ENCODE assay signal across 8 mouse cellular contexts in the genomic region with DNA sequence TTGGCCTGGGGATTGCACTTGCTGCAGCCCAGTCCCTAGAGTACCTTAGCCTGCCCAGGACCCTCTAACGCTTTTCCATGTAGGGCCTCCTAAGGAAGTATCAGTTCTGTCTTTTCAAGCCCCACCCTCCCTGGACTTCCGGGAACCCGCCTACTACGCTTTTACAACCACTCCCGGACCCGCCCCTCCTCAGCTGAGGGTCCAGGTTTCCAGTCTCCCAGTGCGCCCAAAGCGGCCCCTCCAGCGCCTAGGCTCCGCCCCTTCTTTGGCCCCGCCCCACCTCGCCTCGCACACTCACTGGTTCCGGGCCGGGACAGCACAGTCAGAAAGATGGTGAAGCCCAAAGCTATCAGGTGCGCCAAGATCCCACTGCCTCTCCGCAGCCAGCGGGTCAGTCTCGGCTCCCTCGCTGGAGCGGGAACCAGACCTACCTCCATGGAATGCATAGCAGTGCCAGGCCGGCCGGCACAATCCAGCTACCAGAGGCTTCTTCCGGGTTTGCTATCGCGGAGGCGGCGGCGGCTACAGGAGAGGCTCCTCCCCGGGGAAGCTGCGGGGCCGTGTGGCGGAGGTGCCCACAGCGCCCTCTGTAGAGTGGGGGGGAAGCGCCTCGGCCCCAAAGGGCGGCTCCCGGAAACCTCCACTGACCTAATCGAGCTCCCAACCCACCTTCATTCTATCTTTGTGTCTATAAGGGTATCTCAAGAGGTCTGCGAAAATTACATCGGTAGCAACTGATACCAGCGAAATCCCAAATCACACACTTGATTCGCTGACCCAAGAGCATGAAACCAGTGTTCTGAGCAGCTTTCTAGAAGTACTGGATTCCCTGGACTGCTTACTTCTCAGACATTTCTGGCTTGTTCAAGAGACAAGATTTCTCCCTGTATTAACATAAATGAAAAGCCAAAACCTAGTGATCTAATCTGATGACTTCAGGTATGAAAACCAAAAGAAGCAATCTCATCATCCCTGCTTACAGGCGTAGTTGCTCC. TPM values are rescaled to one million over a fixed set of nuclear protein-coding genes. Genes with fewer than 3 reads are reported as not detected.
DNase-seq lines count a peak whose midpoint lies in the region; ATAC-seq and TF ChIP-seq lines count a peak whose summit lies in the region.

TSS of gene Cyb561d1 (minus strand) at position 884 of the 995 bp plus-strand sequence.

- peak; percentile 93 for DNase-seq in B cell, adult 2 months
- DNase-seq in heart, adult 8-10 months (ENCODE audit: low spot score), result peak; percentile 94
- peak; percentile 96 for DNase-seq in kidney, adult 9 months
- peak; percentile 77 to 93 for DNase-seq in spleen, adult 2 months (ENCODE audit: low read depth in 1 of 2, low spot score in 2 of 2)

- no peaks in the 10 kb centered on the region for H3K9me3 ChIP-seq in embryonic facial prominence, embryonic 15.5 days (replicated peaks)
- H3K9me3 ChIP-seq in limb, embryonic 13.5 days, result no peaks in the 10 kb centered on the region
- H3K9me3 ChIP-seq in midbrain, embryonic 15.5 days, result no peaks in the 10 kb centered on the region

- peak within 1 kb of the TSS; percentile 23 for H3K9ac ChIP-seq in embryonic facial prominence, embryonic 15.5 days
- H3K9ac ChIP-seq in limb, embryonic 13.5 days, result peak within 1 kb of the TSS; percentile 70
- peak within 1 kb of the TSS; percentile 54 for H3K9ac ChIP-seq in midbrain, embryonic 15.5 days

- no peaks in the 10 kb centered on the region for H3K27me3 ChIP-seq in embryonic facial prominence, embryonic 15.5 days
- H3K27me3 ChIP-seq in limb, embryonic 13.5 days, result no peaks in the 10 kb centered on the region
- H3K27me3 ChIP-seq in midbrain, embryonic 15.5 days (replicated peaks), result no peaks in the 10 kb centered on the region
- no peaks in the 10 kb centered on the region for H3K27me3 ChIP-seq in spleen, adult 2 months (ENCODE audit: control insufficient read depth, insufficient read depth, low read length)

- peak within 1 kb of the TSS; percentile 92 for H3K27ac ChIP-seq in bone marrow macrophage, adult 2 months (ENCODE audit: insufficient read depth, low read depth, low read length)
- peak within 1 kb of the TSS; percentile 89 for H3K27ac ChIP-seq in embryonic facial prominence, embryonic 15.5 days (replicated peaks)
- peak within 1 kb of the TSS; percentile 45; the same call in 1 of the 2 replicates for H3K27ac ChIP-seq in limb, embryonic 13.5 days
- H3K27ac ChIP-seq in midbrain, embryonic 15.5 days, result peak within 1 kb of the TSS; percentile 75
- peak within 1 kb of the TSS; percentile 97 for H3K27ac ChIP-seq in spleen, adult 2 months (ENCODE audit: insufficient read depth, low read length)

- H3K4me2 ChIP-seq in embryonic facial prominence, embryonic 15.5 days (replicated peaks), result peak within 1 kb of the TSS; percentile 76
- H3K4me2 ChIP-seq in limb, embryonic 13.5 days (replicated peaks), result peak within 1 kb of the TSS; percentile 87
- peak within 1 kb of the TSS; percentile 61 for H3K4me2 ChIP-seq in midbrain, embryonic 15.5 days

- H3K4me1 ChIP-seq in bone marrow macrophage, adult 2 months (ENCODE audit: control insufficient read depth, insufficient read depth, low read length), result peaks cover 13% of the 10 kb centered on the region
- H3K4me1 ChIP-seq in embryonic facial prominence, embryonic 15.5 days, result peaks cover 32% of the 10 kb centered on the region
- H3K4me1 ChIP-seq in limb, embryonic 13.5 days, result peaks cover 55% of the 10 kb centered on the region
- peaks cover 40% of the 10 kb centered on the region for H3K4me1 ChIP-seq in midbrain, embryonic 15.5 days
- H3K4me1 ChIP-seq in spleen, adult 2 months (ENCODE audit: control insufficient read depth, insufficient read depth, insufficient read length), result peaks cover 9% of the 10 kb centered on the region; the same call in 1 of the 2 replicates

- TF ChIP-seq CTCF in bone marrow macrophage, adult 2 months (IDR thresholded peaks at IDR 0.05; ENCODE audit: low read depth, low read length), result peak; percentile 31; the same call in 1 of the 2 replicates
- peak; percentile 52; the same call in 1 of the 2 replicates for TF ChIP-seq CTCF in spleen, adult 2 months (IDR thresholded peaks at IDR 0.05; ENCODE audit: extremely low read depth, insufficient read depth, insufficient read length, insufficient replicate concordance)

- H3K36me3 ChIP-seq in embryonic facial prominence, embryonic 15.5 days, result peaks cover 33% of the 10 kb centered on the region
- peaks cover 46% of the 10 kb centered on the region for H3K36me3 ChIP-seq in limb, embryonic 13.5 days
- H3K36me3 ChIP-seq in midbrain, embryonic 15.5 days (replicated peaks), result peaks cover 5% of the 10 kb centered on the region
- peaks cover 1% of the 10 kb centered on the region; the same call in 1 of the 2 replicates for H3K36me3 ChIP-seq in spleen, adult 2 months (ENCODE audit: control insufficient read depth, insufficient read depth, low read length)

- peak within 1 kb of the TSS; percentile 98 for H3K4me3 ChIP-seq in bone marrow macrophage, adult 2 months (ENCODE audit: insufficient read depth, low read length)
- H3K4me3 ChIP-seq in embryonic facial prominence, embryonic 15.5 days (replicated peaks), result peak within 1 kb of the TSS; percentile 66
- peak within 1 kb of the TSS; percentile 59 for H3K4me3 ChIP-seq in limb, embryonic 13.5 days
- peak within 1 kb of the TSS; percentile 55 for H3K4me3 ChIP-seq in midbrain, embryonic 15.5 days
- H3K4me3 ChIP-seq in spleen, adult 2 months (ENCODE audit: extremely low read depth, insufficient read depth, insufficient read length), result peak within 1 kb of the TSS; percentile 93

- peak; percentile 85 for ATAC-seq in embryonic facial prominence, embryonic 15.5 days (ENCODE audit: insufficient number of reproducible peaks, low FRiP score, low TSS enrichment, low read depth)
- ATAC-seq in limb, embryonic 13.5 days (ENCODE audit: low FRiP score, low read depth), result peak; percentile 92
- peak; percentile 80 for ATAC-seq in midbrain, embryonic 15.5 days (replicated peaks)

- TF ChIP-seq POLR2A in bone marrow macrophage, adult 2 months (IDR thresholded peaks at IDR 0.05; ENCODE audit: borderline replicate concordance, low read depth, low read length), result 0 out of 2 replicates have a peak, but pooled peaks have one; percentile 73
- peak; percentile 40 for TF ChIP-seq POLR2A in spleen, adult 2 months (IDR thresholded peaks at IDR 0.05; ENCODE audit: low read depth, low read length)

- 2% methylated on average over 44 of the region's 44 CpGs for whole genome bisulfite sequencing in embryonic facial prominence, embryonic 15.5 days
- 4% methylated on average over 44 of the region's 44 CpGs for WGBS in limb, embryonic 13.5 days
- WGBS in midbrain, embryonic 15.5 days, result 2% methylated on average over 44 of the region's 44 CpGs
- 3% methylated on average over 44 of the region's 44 CpGs for WGBS in spleen, adult 2 months

RNA-seq across cellular contexts. Expression of gene Cyb561d1, which starts in this region (rescaled TPM):
- 10.1 and 11.6 TPM in 2 replicates for polyA plus RNA-seq in bone marrow macrophage, adult 2 months (2012; ENCODE audit: insufficient read depth, insufficient read length, missing spikeins)
- polyA plus RNA-seq in embryonic facial prominence, embryonic 15.5 days (2015; fragmentation: Nextera tagmentation; extraction: Ambion mirVana), result 2.8 and 3.0 TPM in 2 replicates
- 1 to 10 TPM; 5.4 to 8.3 (median 6.5) TPM for total RNA-seq in heart, adult 8-10 months (2022)
- polyA plus RNA-seq in limb, embryonic 13.5 days (2015; fragmentation: Nextera tagmentation; extraction: Ambion mirVana), result 1.8 and 2.1 TPM in 2 replicates
- polyA plus RNA-seq in midbrain, embryonic 15.5 days (2015; fragmentation: Nextera tagmentation; extraction: Ambion mirVana), result 4.1 and 4.6 TPM in 2 replicates
- 12.7 and 13.8 TPM in 2 replicates for polyA plus RNA-seq in spleen, adult 2 months (2012; rRNA removed)

Comparison
In these comparisons a context has a peak if more than half of its experiments do, and no peak if none do; other contexts are left out.
1. Peak in every context shown above with its lines: DNase-seq, ATAC-seq, H3K4me3 ChIP-seq and H3K27ac ChIP-seq.
2. H3K27ac ChIP-seq: peak in every context shown above with its lines; median percentile 97 in spleen, adult 2 months; 92 in bone marrow macrophage, adult 2 months; 89 in embryonic facial prominence, embryonic 15.5 days; 75 in midbrain, embryonic 15.5 days; 45 in limb, embryonic 13.5 days.